Mouse (Mus musculus) liver, embryonic 16.5 days (tissue): ENCODE measurements around the gene Evc. TPM values are rescaled to one million over a fixed set of nuclear protein-coding genes. Genes with fewer than 3 reads are reported as not detected.

Experiments used
- ATAC-seq: fragments of 200-750 bp; cut with Nextera tagmentation; 2 replicates; pipeline ENCODE4 v1.8.0; 2017; ENCODE audit warnings: low read depth, mild to moderate bottlenecking, moderate number of reproducible peaks, moderate library complexity
- H3K27ac ChIP-seq: fragments of 300-500 bp; sonication (generic); 2 replicates; pipeline ENCODE4 v1.5.1; 2014; ENCODE audit warnings: mild to moderate bottlenecking, low read length
- H3K27me3 ChIP-seq: fragments of 300-500 bp; sonication (generic); 2 replicates; pipeline ENCODE4 v1.6.1; 2014; ENCODE audit warnings: low read depth, low read length, mixed read lengths; ENCODE audit not compliant: control insufficient read depth, insufficient read depth
- H3K36me3 ChIP-seq: fragments of 300-500 bp; sonication (generic); 2 replicates; pipeline ENCODE4 v1.6.1; 2014; ENCODE audit warnings: mild to moderate bottlenecking; ENCODE audit not compliant: control insufficient read depth, insufficient read depth
- H3K4me1 ChIP-seq: fragments of 300-500 bp; sonication (generic); 2 replicates; pipeline ENCODE4 v1.6.1; 2014; ENCODE audit warnings: low read depth, low read length, mixed read lengths; ENCODE audit not compliant: control insufficient read depth
- H3K4me2 ChIP-seq: fragments of 300-500 bp; sonication (generic); 2 replicates; pipeline ENCODE4 v1.6.1; 2014; ENCODE audit warnings: low read depth, low read length, mixed read lengths
- H3K4me3 ChIP-seq: fragments of 300-500 bp; sonication (generic); 2 replicates; pipeline ENCODE4 v1.5.1; 2014; ENCODE audit warnings: low read depth, mild to moderate bottlenecking, low read length
- H3K9ac ChIP-seq: fragments of 300-500 bp; sonication (generic); 2 replicates; pipeline ENCODE4 v1.6.1; 2014; ENCODE audit warnings: low read depth, low read length
- H3K9me3 ChIP-seq: fragments of 300-500 bp; sonication (generic); replicated peaks from 2 replicates; pipeline ENCODE4 v1.6.1; 2016; ENCODE audit warnings: low read length; ENCODE audit not compliant: control insufficient read depth
- WGBS: fragments of 180-500 bp; shearing (Covaris S2); extraction: QIAGEN DNeasy Blood & Tissue Kit; methylation state at CpG from one replicate; pipeline ENCODE4 v1.1.7; 2014; ENCODE audit not compliant: insufficient replicate concordance; 5-methylcytosine and 5-hydroxymethylcytosine counted together
- polyA plus RNA-seq: library from polyadenylated mRNA; unstranded; fragments of >200 nt; fragmentation: Nextera tagmentation; extraction: Ambion mirVana; gene quantifications from 2 replicates; pipeline ENCODE4 v1.2.1, GENCODE M21; 2015

Evc gene
- polyA plus RNA-seq, 1 experiment from 2014 or later, result 1.4 TPM

DNA sequence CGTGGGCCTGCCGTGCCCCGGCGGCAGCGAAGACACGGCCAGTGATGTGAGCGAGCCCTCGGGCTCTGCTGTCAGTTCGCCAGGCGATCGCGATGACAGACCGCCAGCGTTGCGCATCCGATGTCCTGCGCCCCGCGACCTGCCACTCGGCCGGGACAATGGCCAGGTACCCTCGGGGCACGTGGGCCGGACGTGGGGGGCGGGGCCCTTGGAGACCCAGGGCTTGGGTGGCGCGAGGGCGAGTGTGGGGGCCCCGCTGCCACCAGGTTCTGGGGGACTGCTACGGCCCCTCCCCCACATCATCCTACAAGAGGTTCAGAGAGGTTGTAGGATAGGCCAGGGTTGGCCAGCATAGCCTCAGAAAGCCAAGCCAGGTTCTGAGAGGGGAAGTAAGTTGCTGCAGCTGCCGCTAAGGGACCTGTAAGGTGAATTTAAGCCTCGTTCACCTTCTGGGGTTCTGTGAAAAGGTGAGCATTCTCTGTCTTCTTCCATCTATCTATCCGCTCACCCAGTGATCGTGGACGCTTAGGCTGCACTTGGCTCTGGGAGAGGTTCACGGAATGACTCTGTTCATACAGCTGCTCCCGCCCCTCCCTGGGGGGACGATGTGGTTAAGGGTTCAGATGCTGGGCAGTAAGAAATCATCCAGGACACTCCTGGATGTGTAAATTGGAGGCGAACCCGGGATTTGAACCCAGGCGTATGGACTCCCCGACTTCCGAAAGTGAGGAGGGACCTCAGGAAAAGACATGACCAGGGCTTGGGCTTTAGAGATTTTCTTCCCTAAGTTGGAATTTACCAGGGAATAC, 94.1 kb downstream of the Evc start:
- Histone ChIP-seq H3K4me2 (peak overlapping the region; percentile 31), H3K36me3 (no peaks in the 10 kb centered on the region), H3K9me3 (no peaks in the 10 kb centered on the region), H3K4me3 (no peak overlapping the region), H3K4me1 (peaks cover 3% of the 10 kb centered on the region; the same call in 1 of the 2 replicates), H3K27me3 (peaks cover 71% of the 10 kb centered on the region), H3K27ac (no peak overlapping the region), H3K9ac (no peak overlapping the region)
- WGBS, result 11% methylated on average over 44 of the region's 44 CpGs
- ATAC-seq, result no peak

DNA sequence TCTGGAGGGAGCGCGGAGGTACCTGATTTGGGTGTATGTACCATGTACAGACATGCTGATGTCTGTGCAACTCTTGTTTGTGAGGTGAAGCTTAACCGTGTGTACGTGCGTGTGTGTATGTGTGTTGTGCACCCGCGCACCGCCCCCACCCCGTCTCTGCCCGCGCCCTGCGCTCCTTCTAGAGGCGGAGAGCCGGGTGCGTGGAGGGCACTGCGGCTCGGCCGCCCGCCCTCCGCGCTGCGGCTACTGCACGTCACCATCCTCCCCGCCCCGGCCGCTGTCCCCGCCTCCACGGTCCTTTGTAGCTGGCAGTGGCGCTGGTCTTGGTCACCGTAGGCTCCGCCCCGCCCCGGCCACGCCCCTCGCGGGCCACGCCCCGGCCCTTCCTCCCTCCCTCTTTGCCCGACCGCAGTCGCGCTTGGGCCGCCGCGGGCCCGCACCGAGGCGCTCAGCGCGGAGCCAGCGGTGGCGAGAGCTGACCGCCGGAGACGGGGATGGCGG, 95.0 kb downstream of the Evc start, which contains the start of gene Crmp1:
TSS of gene Crmp1 (plus strand) at position 290 of the 501 bp plus-strand sequence.
- Histone ChIP-seq H3K9me3 (no peaks in the 10 kb centered on the region), H3K36me3 (no peaks in the 10 kb centered on the region), H3K4me1 (peaks cover 3% of the 10 kb centered on the region; the same call in 1 of the 2 replicates), H3K4me2 (peak within 1 kb of the TSS; percentile 31), H3K4me3 (no peak within 1 kb of the TSS), H3K27ac (no peak within 1 kb of the TSS), H3K9ac (no peak within 1 kb of the TSS), H3K27me3 (peaks cover 63% of the 10 kb centered on the region)
- WGBS, result 1% methylated on average over 38 of the region's 56 CpGs
- ATAC-seq, result peak; percentile 30; the same call in 1 of the 2 replicates

DNA sequence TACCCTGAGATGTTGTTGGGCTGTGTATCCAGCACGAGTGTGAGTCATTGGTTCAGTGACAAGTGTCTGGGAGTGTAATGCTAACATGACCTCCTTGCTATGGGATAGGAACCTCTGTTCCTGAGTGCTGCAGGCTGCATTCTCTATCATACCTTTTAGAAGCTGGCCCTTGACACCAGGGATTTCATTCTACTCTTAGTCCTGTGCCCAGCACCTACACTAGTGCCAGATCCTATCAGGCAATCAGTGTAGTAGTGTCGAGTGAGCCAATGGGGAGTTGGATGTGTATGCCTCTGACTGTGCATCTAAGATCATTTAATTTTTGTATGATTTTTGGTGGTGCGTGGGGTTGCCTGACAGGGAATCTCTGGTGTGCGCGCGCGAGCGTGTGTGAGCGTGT, 95.5 kb downstream of the Evc start:
- Histone ChIP-seq H3K4me1 (peaks cover 3% of the 10 kb centered on the region; the same call in 1 of the 2 replicates), H3K9me3 (no peaks in the 10 kb centered on the region), H3K4me2 (no peak overlapping the region), H3K36me3 (no peaks in the 10 kb centered on the region), H3K27me3 (peaks cover 58% of the 10 kb centered on the region), H3K9ac (no peak overlapping the region), H3K4me3 (no peak overlapping the region), H3K27ac (no peak overlapping the region)
- ATAC-seq, result no peak
- WGBS, result 10% methylated on average over 9 of the region's 9 CpGs

DNA sequence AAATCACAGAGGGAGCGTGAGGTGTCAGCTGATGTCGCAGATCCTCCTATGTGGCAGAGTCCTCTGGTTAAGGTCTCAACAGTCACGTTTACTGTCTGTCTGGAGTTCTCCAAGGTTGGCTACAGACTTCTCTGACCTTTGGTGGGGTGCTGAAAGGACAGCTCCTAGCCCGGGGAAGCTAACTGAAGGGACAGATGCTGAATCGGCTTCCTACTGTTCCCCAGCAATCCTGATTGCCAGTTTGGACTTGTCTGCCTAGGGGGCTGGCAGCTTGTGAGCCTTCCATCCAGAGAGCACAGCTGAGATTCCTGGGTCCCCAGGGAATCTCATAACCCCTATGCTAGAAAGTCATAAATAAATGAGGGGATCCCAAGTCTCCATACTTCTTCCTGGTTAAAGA, 96.1 kb downstream of the Evc start:
- H3K36me3 ChIP-seq, result no peaks in the 10 kb centered on the region
- peaks cover 3% of the 10 kb centered on the region; the same call in 1 of the 2 replicates for H3K4me1 ChIP-seq
- no peak overlapping the region for H3K4me3 ChIP-seq
- no peak overlapping the region for H3K9ac ChIP-seq
- H3K9me3 ChIP-seq, result no peaks in the 10 kb centered on the region
- no peak overlapping the region for H3K27ac ChIP-seq
- no peak overlapping the region for H3K4me2 ChIP-seq
- ATAC-seq, result no peak
- H3K27me3 ChIP-seq, result peaks cover 52% of the 10 kb centered on the region
- 4% methylated on average over 5 of the region's 5 CpGs for WGBS

Other genes starting within 250 kb of the Evc start
- 0.27 and 0.41 TPM in 2 replicates for gene Crmp1, start 95.0 kb downstream of the Evc start, polyA plus RNA-seq
- gene Evc2, start 1.6 kb upstream of the Evc start, polyA plus RNA-seq, result 1.3 and 1.5 TPM in 2 replicates